ENCODE assay signal across 7 mouse cellular contexts in genomic region chr17:86754806-86755571, GRCm38 (mm10). TPM values are rescaled to one million over a fixed set of nuclear protein-coding genes. Genes with fewer than 3 reads are reported as not detected.
DNase-seq lines count a peak whose midpoint lies in the region; ATAC-seq and TF ChIP-seq lines count a peak whose summit lies in the region.

No protein-coding gene starts in this region.

- intact Hi-C loops in gastrocnemius, postnatal 14 days (cut with DNase I; ENCODE audit: low total_unique reads) = loop anchor here (10.0 kb wide), 1 partner anchor 50 kb away; no protein-coding TSS in a partner anchor

- no peaks in the 10 kb centered on the region for H3K9me3 ChIP-seq in ES-E14 (ENCODE audit: control insufficient read depth, insufficient read depth, low read depth, low read length)
- H3K9me3 ChIP-seq in lung, embryonic 14.5 days (ENCODE audit: low read depth, low read length) = no peaks in the 10 kb centered on the region

- in situ Hi-C loops in ES-E14 (cut with MboI; ENCODE audit: low sequenced_read_pairs in 2 of 2, unreplicated experiment in 2 of 2) = no loop called here

- H3K9ac ChIP-seq in ES-E14 (ENCODE audit: insufficient read depth, low read depth, low read length, poor library complexity, severe bottlenecking) = peak overlapping the region; percentile 38; the same call in 1 of the 2 replicates
- peak overlapping the region; percentile 44 for H3K9ac ChIP-seq in lung, embryonic 14.5 days

- WGBS in lung, embryonic 14.5 days = under 1% methylated on average over 52 of the region's 52 CpGs

- no peak overlapping the region for H3K27ac ChIP-seq in ES-E14 (ENCODE audit: insufficient read depth, low read depth, low read length, poor library complexity, severe bottlenecking)
- H3K27ac ChIP-seq in lung, embryonic 14.5 days (ENCODE audit: low read depth) = no peak overlapping the region

- no peak for DNase-seq in ES-E14 (ENCODE audit: low read depth, low spot score)
- peak; percentile 71 to 79 for DNase-seq in adrenal gland, postnatal 36 days
- DNase-seq in gastrocnemius, postnatal 14 days = peak; percentile 36
- peak; percentile 59 for DNase-seq in induced T-regulatory cell, adult 2 months (ENCODE audit: low read depth)
- DNase-seq in lung, embryonic 14.5 days = peak; percentile 43
- DNase-seq in retina, adult 2 months (ENCODE audit: low read depth, low spot score) = peak; percentile 25
- DNase-seq in spleen, adult 12 weeks (ENCODE audit: low spot score) = no peak

- no peaks in the 10 kb centered on the region for H3K36me3 ChIP-seq in ES-E14 (ENCODE audit: control insufficient read depth, insufficient read depth, low read length, poor library complexity, severe bottlenecking)
- no peaks in the 10 kb centered on the region for H3K36me3 ChIP-seq in lung, embryonic 14.5 days (ENCODE audit: insufficient read depth)

- peak overlapping the region; percentile 89 for H3K4me2 ChIP-seq in lung, embryonic 14.5 days

- peak overlapping the region; percentile 85 to 92 for H3K4me3 ChIP-seq in ES-E14 (ENCODE audit: insufficient read depth in 1 of 2, low read depth in 1 of 2, low read length in 2 of 2, poor library complexity in 1 of 2, severe bottlenecking in 1 of 2)
- peak overlapping the region; percentile 48 for H3K4me3 ChIP-seq in lung, embryonic 14.5 days (ENCODE audit: low read depth, low read length)

- TF ChIP-seq CTCF in lung, embryonic 14.5 days (IDR thresholded peaks at IDR 0.05; ENCODE audit: low read depth) = no peak

- peaks cover 10 to 22% of the 10 kb centered on the region in 2 experiments for H3K4me1 ChIP-seq in ES-E14 (ENCODE audit: control insufficient read depth in 2 of 2, insufficient read depth in 2 of 2, low read length in 2 of 2, poor library complexity in 1 of 2)
- no peaks in the 10 kb centered on the region for H3K4me1 ChIP-seq in lung, embryonic 14.5 days (ENCODE audit: insufficient read depth)

- ATAC-seq in lung, embryonic 14.5 days (ENCODE audit: insufficient read depth) = no peak

- H3K27me3 ChIP-seq in lung, embryonic 14.5 days (ENCODE audit: insufficient read depth, low read length) = peaks cover 34% of the 10 kb centered on the region

TF ChIP-seq in ES-E14, 5 proteins besides CTCF, POLR2A, EP300 and RAD21:
- TF ChIP-seq CHD2 (IDR thresholded peaks at IDR 0.05; ENCODE audit: low read depth, low read length) = no peak

RNA-seq across cellular contexts. Expression of gene Epas1, which starts 1.5 kb away (rescaled TPM):
- total RNA-seq in ES-E14 (2012; rRNA removed) = 9.5 and 9.6 TPM in 2 replicates
- 100 to 1,000 TPM; 165 to 202 TPM for total RNA-seq in adrenal gland, postnatal 36 days (2021)
- total RNA-seq in gastrocnemius, postnatal 14 days (2021) = 100 to 1,000 TPM in 1 of 2 experiments, 10 to 100 TPM in 1; 91.8 to 114 TPM
- polyA plus RNA-seq in lung, embryonic 14.5 days (2014; fragmentation: Nextera tagmentation; extraction: Ambion mirVana) = 13.2 and 15.7 TPM in 2 replicates

Comparison
In these comparisons a context has a peak if more than half of its experiments do, and no peak if none do; other contexts are left out.
1. DNase-seq: peak in adrenal gland, postnatal 36 days (2 of 2), gastrocnemius, postnatal 14 days (single experiment), induced T-regulatory cell, adult 2 months (single experiment), lung, embryonic 14.5 days (single experiment) and retina, adult 2 months (single experiment); none in ES-E14 (single experiment) and spleen, adult 12 weeks (single experiment).